In genomic region chr2:84495108-84495507, GRCm38 (mm10) we compare ENCODE assay signal across 28 mouse cellular contexts.
"Had no signal": no experiment of that assay in that cellular context is flagged by ENCODE, and none has a peak within 500 bp of the region (broad histone marks: within the 10 kb centered on the region; RNA-seq: fewer than 3 reads in every experiment).

No protein-coding gene starts in this region.

- H3K4me3 ChIP-seq: limb, embryonic 10.5 days; limb, embryonic 12.5 days; limb, embryonic 13.5 days; limb, embryonic 15.5 days; liver, embryonic 12.5 days; liver, embryonic 13.5 days; liver, embryonic 15.5 days; lung, embryonic 15.5 days; megakaryocyte, embryonic 14.5 days; midbrain, embryonic 10.5 days; midbrain, embryonic 12.5 days; midbrain, embryonic 13.5 days; midbrain, embryonic 15.5 days; myocyte; neural tube, embryonic 12.5 days had no signal

- H3K27ac ChIP-seq: limb, embryonic 10.5 days; limb, embryonic 12.5 days; limb, embryonic 13.5 days; limb, embryonic 15.5 days; liver, embryonic 12.5 days; liver, embryonic 13.5 days; liver, embryonic 14.5 days; liver, embryonic 15.5 days; lung, embryonic 15.5 days; macrophage; midbrain, embryonic 10.5 days; midbrain, embryonic 12.5 days; midbrain, embryonic 13.5 days; midbrain, embryonic 15.5 days; neural tube, embryonic 12.5 days had no signal

- DNase-seq: left cerebral cortex, postnatal 4 days; liver; liver, embryonic 13.5 days; liver, postnatal 0 days; lung, adult 18-20 months; lung, adult 2 months; lung, embryonic 14.5 days; lung, postnatal 10 days; lung, postnatal 14 days; lung, postnatal 36 days; lung, postnatal 4 days; midbrain, embryonic 14.5 days had no signal

- H3K36me3 ChIP-seq: limb, embryonic 10.5 days; limb, embryonic 12.5 days; limb, embryonic 13.5 days; limb, embryonic 15.5 days; liver, embryonic 12.5 days; liver, embryonic 13.5 days; liver, embryonic 15.5 days; lung, embryonic 15.5 days; midbrain, embryonic 10.5 days; midbrain, embryonic 12.5 days; midbrain, embryonic 13.5 days; midbrain, embryonic 15.5 days; neural tube, embryonic 12.5 days had no signal

- H3K9ac ChIP-seq: limb, embryonic 12.5 days; limb, embryonic 13.5 days; limb, embryonic 15.5 days; liver, embryonic 12.5 days; liver, embryonic 13.5 days; liver, embryonic 14.5 days; liver, embryonic 15.5 days; liver, postnatal 0 days; lung, embryonic 14.5 days; lung, embryonic 15.5 days; midbrain, embryonic 12.5 days; midbrain, embryonic 13.5 days; midbrain, embryonic 15.5 days; neural tube, embryonic 12.5 days had no signal

- H3K4me1 ChIP-seq: limb, embryonic 10.5 days; limb, embryonic 12.5 days; limb, embryonic 13.5 days; limb, embryonic 15.5 days; liver, embryonic 12.5 days; liver, embryonic 13.5 days; liver, embryonic 15.5 days; lung, embryonic 15.5 days; midbrain, embryonic 10.5 days; midbrain, embryonic 12.5 days; midbrain, embryonic 13.5 days; midbrain, embryonic 15.5 days; neural tube, embryonic 12.5 days had no signal

- H3K27me3 ChIP-seq: limb, embryonic 12.5 days; limb, embryonic 13.5 days; limb, embryonic 15.5 days; lung, embryonic 15.5 days; midbrain, embryonic 12.5 days; midbrain, embryonic 13.5 days; midbrain, embryonic 15.5 days; neural tube, embryonic 12.5 days had no signal
